Mouse (Mus musculus) T-helper 1 cell (primary cell): ENCODE measurements around the gene Camkk1.

Experiments used
- in situ Hi-C: fragments of 300-600 bp; cut with MboI, MseI; formaldehyde crosslinking; loops from one replicate; pipeline ENCODE4 v1.15.1; 2025; ENCODE audit warnings: high pct_unique_total_duplicates

The Camkk1 gene

GRCm38 (mm10) chr11:73018471-73019146, at the start of gene Camkk1:
Camkk1 (plus strand) TSS chr11:73019008.
- in situ Hi-C loops = no loop called here

- in situ Hi-C loops = no loop called here
These were observed 43.8 kb upstream of the Camkk1 start for GRCm38 (mm10) chr11:72974995-72975503.

- in situ Hi-C loops = no loop called here
These were observed 36.3 kb upstream of the Camkk1 start for GRCm38 (mm10) chr11:72982516-72982915.

- in situ Hi-C loops = no loop called here
These were observed 35.5 kb upstream of the Camkk1 start for GRCm38 (mm10) chr11:72983283-72983682.

GRCm38 (mm10) chr11:72986745-72987144, 32.1 kb upstream of the Camkk1 start:
- in situ Hi-C loops = no loop called here

- in situ Hi-C loops = no loop called here
These were observed 31.6 kb upstream of the Camkk1 start for GRCm38 (mm10) chr11:72987234-72987633.

GRCm38 (mm10) chr11:72987807-72988206, 31.0 kb upstream of the Camkk1 start:
- in situ Hi-C loops = no loop called here

GRCm38 (mm10) chr11:72989044-72989443, 29.8 kb upstream of the Camkk1 start:
- in situ Hi-C loops = no loop called here

- in situ Hi-C loops = no loop called here
These were observed 28.1 kb upstream of the Camkk1 start for GRCm38 (mm10) chr11:72990688-72991087.

- in situ Hi-C loops = no loop called here
These were observed 26.8 kb upstream of the Camkk1 start for GRCm38 (mm10) chr11:72991961-72992360.

- in situ Hi-C loops = no loop called here
These were observed 22.5 kb upstream of the Camkk1 start for GRCm38 (mm10) chr11:72996346-72996745.

GRCm38 (mm10) chr11:72996781-72997180, 22.0 kb upstream of the Camkk1 start:
- in situ Hi-C loops = no loop called here

GRCm38 (mm10) chr11:72997529-72998326, 21.1 kb upstream of the Camkk1 start:
- in situ Hi-C loops = no loop called here

GRCm38 (mm10) chr11:72998771-72999170, 20.0 kb upstream of the Camkk1 start, which contains the start of gene P2rx1:
P2rx1 (plus strand) TSS chr11:72999103.
- in situ Hi-C loops = no loop called here

GRCm38 (mm10) chr11:73001029-73001428, 17.8 kb upstream of the Camkk1 start:
- in situ Hi-C loops = loop anchor here (10.0 kb wide), 1 partner anchor 86 kb away; no protein-coding TSS in a partner anchor

GRCm38 (mm10) chr11:73006377-73006776, 12.4 kb upstream of the Camkk1 start:
- in situ Hi-C loops = loop anchor here (10.0 kb wide), 1 partner anchor 92 kb away; no protein-coding TSS in a partner anchor

- in situ Hi-C loops = loop anchor here (10.0 kb wide), 1 partner anchor 92 kb away; no protein-coding TSS in a partner anchor
These were observed 11.7 kb upstream of the Camkk1 start for GRCm38 (mm10) chr11:73007113-73007512.

- in situ Hi-C loops = loop anchor here (10.0 kb wide), 1 partner anchor 93 kb away; no protein-coding TSS in a partner anchor
These were observed 10.9 kb upstream of the Camkk1 start for GRCm38 (mm10) chr11:73007698-73008481.

GRCm38 (mm10) chr11:73008826-73009225, 10.0 kb upstream of the Camkk1 start:
- in situ Hi-C loops = loop anchor here (10.0 kb wide), 1 partner anchor 94 kb away; no protein-coding TSS in a partner anchor

GRCm38 (mm10) chr11:73009531-73010274, 9.1 kb upstream of the Camkk1 start:
- in situ Hi-C loops = loop anchor here (5.0 to 10.0 kb wide), 2 partner anchors 95 to 98 kb away; no protein-coding TSS in a partner anchor

- in situ Hi-C loops = loop anchor here (5.0 kb wide), 1 partner anchor 93 kb away; no protein-coding TSS in a partner anchor
These were observed 4.8 kb upstream of the Camkk1 start for GRCm38 (mm10) chr11:73013981-73014380.
